Mouse (Mus musculus) MEL (cell line): ENCODE data around the gene Ormdl2.

ENCODE experiments used
- EP300 ChIP-seq, 2 experiments: IDR thresholded peaks; 2 replicates each; pipeline ENCODE4 v1.6.1; 2011; ENCODE audit warnings: improper control_type of control experiment in 2 of 2, low read length in 2 of 2, low read depth in 1 of 2, mild to moderate bottlenecking in 1 of 2
- MYB ChIP-seq: IDR thresholded peaks from 2 replicates; pipeline ENCODE4 v1.6.1; 2011; ENCODE audit warnings: mild to moderate bottlenecking, low read depth, low read length, improper control_type of control experiment

DNA sequence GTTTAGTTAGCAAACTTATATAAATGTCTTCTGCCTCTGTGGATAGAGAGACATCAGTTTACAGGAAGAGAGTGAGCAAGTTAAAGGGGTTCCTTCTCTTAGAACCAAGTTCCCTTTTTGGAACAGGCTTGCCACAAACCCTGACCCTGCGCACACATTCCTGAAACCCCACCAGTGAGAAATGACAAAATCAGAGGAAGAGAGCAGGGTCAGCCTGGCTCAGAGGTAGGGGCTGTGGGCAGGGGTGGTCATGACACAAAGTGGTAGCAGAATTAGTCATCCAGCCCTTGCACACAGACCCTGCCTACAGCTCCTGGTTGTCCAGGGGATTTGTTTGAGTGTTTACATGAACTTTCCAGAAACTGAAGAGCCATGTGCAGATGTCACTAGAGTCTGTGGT lies 41.2 kb downstream of the Ormdl2 start:
- TF ChIP-seq MYB (no peak), EP300 (IDR thresholded peaks at IDR 0.05; ENCODE audit: low read depth in 1 of 2, low read length in 2 of 2) (no peak)
